Mouse (Mus musculus) olfactory bulb, adult 2 months (tissue): Measurements from ENCODE around the gene Dpyd. TPM values are rescaled to one million over a fixed set of nuclear protein-coding genes. Genes with fewer than 3 reads are reported as not detected.

Experiments
- H3K27ac ChIP-seq: fragments of 200-500 bp; 2 replicates; pipeline ENCODE4 v1.5.1; 2012; ENCODE audit warnings: low read depth, low read length; ENCODE audit not compliant: insufficient read depth
- H3K4me1 ChIP-seq: fragments of 200-500 bp; 2 replicates; pipeline ENCODE4 v1.6.1; 2012; ENCODE audit warnings: low read length; ENCODE audit not compliant: control insufficient read depth, insufficient read depth
- H3K4me3 ChIP-seq: fragments of 200-500 bp; 2 replicates; pipeline ENCODE4 v1.5.1; 2012; ENCODE audit warnings: mild to moderate bottlenecking, low read depth, low read length, moderate library complexity; ENCODE audit not compliant: insufficient read depth
- CTCF ChIP-seq: fragments of 200-500 bp; IDR thresholded peaks from 2 replicates; pipeline ENCODE4 v1.5.1; 2012; ENCODE audit warnings: low read depth, mild to moderate bottlenecking, low read length, moderate library complexity; ENCODE audit not compliant: insufficient read depth
- POLR2A ChIP-seq: fragments of 200-500 bp; IDR thresholded peaks from 2 replicates; pipeline ENCODE4 v1.6.1; 2012; ENCODE audit warnings: mild to moderate bottlenecking, low read depth, low read length, moderate library complexity; ENCODE audit not compliant: insufficient read depth
- WGBS: fragments of 180-500 bp; shearing (Covaris S2); methylation state at CpG from one replicate; pipeline ENCODE4 v1.1.7; 2018; 5-methylcytosine and 5-hydroxymethylcytosine counted together
- polyA plus RNA-seq: library from polyadenylated mRNA; stranded (reverse); fragments of >200 nt; gene quantifications from 2 replicates; pipeline ENCODE4 v1.2.4, GENCODE M21; 2012; ENCODE audit warnings: low replicate concordance; ENCODE audit not compliant: missing spikeins, insufficient read depth, insufficient read length

Gene Dpyd
- polyA plus RNA-seq, 1 experiment: not detected

DNA sequence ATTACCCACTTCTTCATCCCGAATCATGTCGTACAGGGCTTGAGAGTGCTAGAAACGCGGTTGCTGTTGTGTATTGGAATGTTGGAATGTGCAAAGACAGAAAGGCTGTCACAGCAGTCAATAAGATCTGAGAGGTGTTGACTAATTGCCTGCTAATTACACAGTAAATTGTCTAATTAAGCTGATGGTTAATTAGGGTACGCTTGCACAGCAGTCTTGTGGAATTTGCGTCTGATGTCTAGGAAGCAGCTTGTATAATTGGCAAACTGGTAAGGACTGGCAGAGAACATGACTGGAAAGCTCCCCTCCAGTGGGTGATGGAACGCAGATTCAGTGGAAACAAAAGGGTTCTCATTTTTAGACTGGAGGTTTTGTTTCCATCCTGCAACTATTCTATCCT, 459.3 kb downstream of the Dpyd start:
- WGBS: 30% methylated on average over 7 of the region's 7 CpGs
- no peak for TF ChIP-seq CTCF
- no peak for TF ChIP-seq POLR2A
- Histone ChIP-seq H3K27ac (no peak overlapping the region), H3K4me1 (no peaks in the 10 kb centered on the region), H3K4me3 (no peak overlapping the region)

DNA sequence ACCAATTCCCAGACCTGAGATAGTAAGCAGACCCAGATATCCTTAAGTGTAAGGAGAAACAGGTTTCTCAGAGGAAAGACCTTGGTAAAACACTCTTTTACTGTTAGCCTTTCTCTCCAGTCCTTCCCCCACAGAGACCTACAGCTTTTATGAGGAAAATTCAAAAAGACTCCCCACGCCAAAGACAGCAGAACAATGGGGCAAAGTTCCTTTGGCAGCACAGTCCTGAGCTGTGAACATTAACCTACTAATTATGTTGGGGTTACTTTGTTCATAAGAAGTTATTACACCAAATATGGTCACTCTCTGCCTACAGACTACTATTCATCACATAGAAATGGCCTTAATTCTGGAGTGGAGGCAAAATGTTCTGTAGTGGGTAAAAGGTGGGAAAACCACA, 480.7 kb downstream of the Dpyd start:
- Histone ChIP-seq H3K4me1 (no peaks in the 10 kb centered on the region), H3K4me3 (no peak overlapping the region), H3K27ac (no peak overlapping the region)
- TF ChIP-seq CTCF (no peak), POLR2A (no peak)
- 85% methylated on average over 1 of the region's 1 CpGs for WGBS

DNA sequence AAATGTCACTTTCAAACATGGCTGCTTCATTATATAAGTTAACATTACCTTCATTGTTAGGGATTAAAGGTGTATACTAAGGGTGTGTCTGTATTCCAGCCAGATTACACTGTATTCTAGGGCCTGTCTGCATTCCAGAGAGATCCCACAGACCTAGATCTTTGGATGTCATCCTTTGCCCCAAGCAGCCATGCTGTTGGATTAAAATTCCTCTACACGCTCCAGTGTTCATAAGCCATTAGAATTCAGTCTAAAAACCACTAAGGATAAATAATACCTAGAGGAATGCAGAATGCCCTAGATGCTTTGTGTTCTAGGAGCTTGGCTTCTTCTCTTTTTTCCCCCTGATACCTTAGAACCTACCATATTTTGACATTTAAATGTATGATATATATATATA, 494.2 kb downstream of the Dpyd start:
- Histone ChIP-seq H3K4me3 (no peak overlapping the region), H3K4me1 (no peaks in the 10 kb centered on the region), H3K27ac (no peak overlapping the region)
- WGBS: 100% methylated on average over 1 of the region's 1 CpGs
- no peak for TF ChIP-seq POLR2A
- no peak for TF ChIP-seq CTCF

DNA sequence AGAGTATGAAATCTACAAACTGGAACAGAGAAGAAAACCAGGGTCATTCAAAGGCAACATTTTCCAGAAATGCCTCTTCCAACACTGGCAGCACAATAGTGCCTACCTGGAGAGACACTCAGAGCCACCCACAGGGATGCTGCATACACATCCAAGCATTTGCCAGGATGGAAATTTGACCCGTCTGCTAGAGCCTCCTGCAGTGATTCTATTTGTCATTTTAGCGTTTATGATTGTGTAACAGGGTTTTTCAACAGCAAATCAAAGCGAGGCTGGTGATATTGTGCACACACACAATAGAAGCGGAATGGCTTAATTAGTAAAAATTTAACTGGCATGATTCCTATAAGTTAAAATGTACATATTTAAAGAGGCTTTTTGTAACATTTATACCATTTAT, 501.3 kb downstream of the Dpyd start:
- Histone ChIP-seq H3K4me3 (no peak overlapping the region), H3K27ac (no peak overlapping the region), H3K4me1 (no peaks in the 10 kb centered on the region)
- TF ChIP-seq POLR2A: no peak
- no peak for TF ChIP-seq CTCF
- WGBS: 49% methylated on average over 4 of the region's 4 CpGs

DNA sequence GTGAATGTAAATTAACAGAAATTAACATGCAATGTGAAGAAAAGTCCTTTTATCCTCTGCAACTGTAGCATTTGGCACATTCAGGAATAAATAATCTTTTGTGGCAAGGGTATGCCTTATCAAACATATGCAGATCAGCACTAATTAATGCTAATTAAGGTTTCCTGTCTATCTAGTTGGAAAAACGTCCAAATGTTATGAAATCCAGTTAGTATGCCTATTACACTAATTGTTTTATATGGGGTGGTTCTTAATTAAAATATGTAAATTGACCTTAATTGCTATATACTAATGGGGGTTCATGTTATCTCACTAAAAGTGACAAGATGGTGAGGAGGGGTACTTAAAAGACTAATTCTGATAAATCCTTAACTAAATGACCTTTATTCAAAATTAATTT, 501.7 kb downstream of the Dpyd start:
- TF ChIP-seq POLR2A (no peak), CTCF (no peak)
- H3K4me1 ChIP-seq: no peaks in the 10 kb centered on the region
- WGBS: 16% methylated on average over 1 of the region's 1 CpGs
- no peak overlapping the region for H3K27ac ChIP-seq
- no peak overlapping the region for H3K4me3 ChIP-seq

DNA sequence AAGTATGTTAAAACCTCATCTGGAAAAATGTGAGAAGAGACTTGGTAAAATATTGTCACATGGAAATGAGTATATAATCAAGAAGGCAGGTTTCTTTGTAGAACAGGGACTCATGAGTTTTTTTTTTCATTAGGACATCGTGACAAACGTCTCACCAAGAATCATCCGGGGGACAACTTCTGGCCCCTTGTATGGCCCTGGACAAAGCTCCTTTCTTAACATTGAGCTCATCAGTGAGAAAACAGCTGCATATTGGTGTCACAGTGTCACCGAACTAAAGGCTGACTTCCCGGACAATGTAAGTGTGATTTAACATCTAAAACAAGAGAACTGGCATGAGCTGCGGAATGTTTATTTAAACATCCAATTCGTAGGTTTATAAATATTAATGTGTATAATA, 502.8 kb downstream of the Dpyd start:
- no peak overlapping the region for H3K27ac ChIP-seq
- WGBS: 72% methylated on average over 7 of the region's 7 CpGs
- H3K4me1 ChIP-seq: no peaks in the 10 kb centered on the region
- H3K4me3 ChIP-seq: no peak overlapping the region
- TF ChIP-seq CTCF (no peak), POLR2A (no peak)

DNA sequence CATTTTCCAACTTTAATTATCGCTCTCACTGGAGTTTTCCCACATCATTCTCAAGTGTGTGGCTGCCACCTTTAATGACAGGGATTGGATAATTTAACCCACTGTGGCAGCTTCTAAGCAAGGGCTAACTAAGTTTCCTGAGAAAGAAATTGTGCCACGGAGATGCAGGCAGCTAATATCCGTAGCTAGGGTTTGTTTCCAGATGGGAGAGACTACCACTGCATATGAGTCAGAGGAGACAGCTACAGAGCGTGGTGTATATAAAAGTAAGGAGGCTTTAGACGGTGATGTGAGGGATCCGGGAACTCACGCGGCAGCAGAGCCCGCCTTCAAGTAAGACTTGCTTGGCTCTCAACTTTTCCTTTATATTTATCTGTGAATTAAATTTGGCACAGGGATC, 505.3 kb downstream of the Dpyd start:
- Histone ChIP-seq H3K27ac (no peak overlapping the region), H3K4me3 (no peak overlapping the region), H3K4me1 (no peaks in the 10 kb centered on the region)
- 44% methylated on average over 9 of the region's 9 CpGs for WGBS
- TF ChIP-seq CTCF (no peak), POLR2A (no peak)

DNA sequence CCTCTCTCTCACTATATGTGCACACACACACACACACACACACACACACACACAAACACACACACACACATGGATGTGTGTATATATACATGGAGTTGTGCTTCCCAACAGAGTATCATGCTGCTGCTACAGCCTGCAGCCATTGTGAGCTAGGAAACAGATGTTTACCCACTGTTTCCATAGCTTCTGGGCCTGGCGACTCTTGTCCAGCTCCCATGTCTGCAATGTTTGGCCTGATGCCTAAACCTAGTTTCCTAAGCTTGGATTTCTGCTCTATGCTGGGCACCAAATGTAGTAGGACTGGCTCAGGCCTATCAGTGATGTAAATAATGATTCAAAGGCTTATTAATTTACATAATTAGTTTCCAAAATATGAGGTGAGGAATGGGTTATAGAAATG, 524.7 kb downstream of the Dpyd start:
- Histone ChIP-seq H3K4me3 (no peak overlapping the region), H3K27ac (no peak overlapping the region), H3K4me1 (no peaks in the 10 kb centered on the region)
- TF ChIP-seq POLR2A (no peak), CTCF (no peak)
- 69% methylated on average over 1 of the region's 1 CpGs for WGBS

DNA sequence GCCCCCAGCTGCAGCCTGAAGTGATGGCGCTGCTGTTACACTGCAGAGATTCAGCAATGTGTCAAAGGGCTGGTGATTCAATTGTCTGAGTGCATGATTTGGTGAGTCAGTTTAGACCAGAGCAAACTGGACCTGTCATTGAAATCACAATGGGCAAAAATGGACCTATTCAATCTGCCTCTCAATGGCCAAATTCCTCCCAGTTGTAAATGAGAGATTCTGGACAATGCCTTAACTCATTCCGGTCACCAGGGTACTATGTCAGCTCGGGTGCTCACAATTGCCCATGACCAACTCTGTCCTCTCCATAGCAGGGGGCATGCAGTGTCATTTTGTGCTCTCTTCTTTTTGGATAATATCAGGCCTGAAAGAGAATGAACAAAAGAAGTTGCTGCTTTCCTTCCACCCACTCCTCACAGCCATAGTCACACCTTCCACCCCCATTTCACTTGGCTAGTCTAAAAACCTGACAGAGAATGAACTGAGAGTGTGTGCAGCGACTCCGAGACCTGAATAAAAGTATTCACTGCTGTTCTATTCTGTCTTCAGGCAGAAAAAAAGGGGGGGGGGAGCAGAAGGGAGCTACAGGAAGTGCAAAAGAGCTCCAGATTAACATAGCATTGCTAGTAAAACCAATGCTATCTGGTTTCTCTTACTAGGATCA, 533.4 kb downstream of the Dpyd start:
- 61% methylated on average over 5 of the region's 5 CpGs for WGBS
- Histone ChIP-seq H3K4me1 (no peaks in the 10 kb centered on the region), H3K27ac (no peak overlapping the region), H3K4me3 (no peak overlapping the region)
- TF ChIP-seq POLR2A (no peak), CTCF (no peak)

DNA sequence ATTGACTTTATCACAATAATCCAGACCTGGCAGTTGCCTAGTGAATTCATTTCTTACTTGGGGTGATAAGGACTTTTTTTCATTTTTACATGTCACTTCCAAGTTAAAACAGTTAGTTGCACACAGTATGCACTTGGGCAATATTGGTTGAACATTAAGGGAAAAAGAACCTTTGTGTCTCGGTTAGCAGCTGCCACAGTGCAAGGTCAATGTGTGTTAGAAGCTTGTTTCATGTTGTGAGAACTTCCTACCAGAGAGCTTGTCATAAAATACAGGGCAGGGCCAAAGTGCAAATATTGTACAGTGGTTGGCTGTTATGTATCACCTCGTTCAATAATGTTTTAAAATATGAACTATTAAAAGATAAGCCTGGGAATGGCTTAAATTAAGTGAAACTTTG, 564.1 kb downstream of the Dpyd start:
- H3K27ac ChIP-seq: no peak overlapping the region
- no peaks in the 10 kb centered on the region for H3K4me1 ChIP-seq
- no peak for TF ChIP-seq CTCF
- no peak for TF ChIP-seq POLR2A
- no peak overlapping the region for H3K4me3 ChIP-seq
- 74% methylated on average over 2 of the region's 2 CpGs for WGBS
